Mouse (Mus musculus) adrenal gland, adult 8-10 months (tissue): Measurements from ENCODE around the gene B3gnt4. TPM values are rescaled to one million over a fixed set of nuclear protein-coding genes. Genes with fewer than 3 reads are reported as not detected.

Experiments used
- DNase-seq: peaks from one replicate; pipeline ENCODE4 v3.0.0; 2022
- microRNA-seq, 2 experiments: library from miRNA; unstranded; fragments of <30 nt; microRNA quantifications; one replicate each; pipeline ENCODE4 v1.2.0; 2022
- total RNA-seq, 4 experiments: library from RNA; stranded (reverse); gene quantifications; 2 replicates each; pipeline ENCODE4 v1.2.4; 2022

Gene B3gnt4
- total RNA-seq, 4 experiments from 2014 or later = 0.29 to 0.52 (median 0.40) TPM

DNA sequence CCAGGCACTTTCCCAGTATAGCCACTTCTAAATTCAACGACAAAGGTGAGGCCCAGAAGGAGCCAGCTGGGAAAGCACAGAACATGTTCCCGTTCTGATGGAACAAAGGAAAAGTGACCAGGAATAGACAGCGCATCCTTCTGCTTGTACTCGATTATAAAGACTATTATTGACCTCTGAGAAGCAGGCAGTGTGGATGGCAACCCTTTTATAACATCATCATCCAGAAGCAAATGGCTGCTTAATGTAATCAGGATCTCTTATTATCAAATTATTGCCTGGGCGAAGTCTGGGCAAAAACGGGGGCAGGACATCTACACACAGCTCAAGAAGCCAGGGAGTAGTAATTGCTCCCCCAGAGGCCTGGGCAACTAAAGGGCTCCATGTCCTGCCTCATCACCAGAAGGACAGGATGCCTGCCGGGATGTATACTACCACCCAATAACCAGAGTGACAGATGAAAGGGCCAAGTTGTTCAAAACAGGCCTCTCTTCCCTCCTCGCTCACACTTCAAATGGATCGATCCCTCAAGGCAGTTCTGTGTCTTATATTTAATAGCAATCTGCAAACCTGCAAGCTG is 15.7 kb downstream of the B3gnt4 start:
- DNase-seq = no peak

DNA sequence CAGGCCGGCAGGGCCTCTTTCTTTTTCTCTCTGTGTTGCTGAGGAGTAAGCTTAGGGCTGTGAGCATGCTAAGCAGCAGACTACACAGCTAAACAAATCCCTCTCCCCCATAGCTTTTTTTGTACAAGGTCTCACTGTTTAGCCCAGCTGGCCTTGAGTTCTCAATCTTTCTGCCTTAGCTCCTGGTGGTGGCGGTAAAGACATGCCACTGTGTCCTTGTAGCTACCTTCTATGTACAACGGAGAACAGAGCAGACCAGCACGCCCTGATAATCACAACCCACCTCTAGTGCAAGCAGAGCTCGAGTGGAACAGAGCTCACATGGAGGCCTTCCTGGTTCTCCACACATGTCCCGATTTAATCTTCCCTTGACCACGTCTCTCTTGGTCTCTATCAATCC is 18.4 kb downstream of the B3gnt4 start:
- no peak for DNase-seq

DNA sequence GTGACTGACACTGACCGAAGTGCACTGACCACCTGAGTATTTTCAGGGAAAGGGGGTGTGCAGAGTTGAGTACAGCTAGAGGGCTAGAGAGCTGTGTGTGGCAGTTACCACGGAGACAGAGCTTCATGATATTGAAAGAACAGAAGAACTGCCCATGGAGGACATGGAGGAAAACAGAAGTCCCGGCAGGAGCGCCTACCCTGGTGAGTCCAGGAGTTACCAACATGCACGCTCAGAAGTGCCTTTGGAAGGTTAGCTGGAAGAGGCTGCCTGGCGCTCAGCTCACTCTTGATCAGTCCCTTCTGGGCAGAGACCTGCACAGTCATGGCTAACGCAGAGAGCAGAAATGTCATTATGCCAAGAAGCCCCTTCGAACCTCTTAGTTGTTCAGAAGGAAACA is 19.8 kb downstream of the B3gnt4 start:
- no peak for DNase-seq

DNA sequence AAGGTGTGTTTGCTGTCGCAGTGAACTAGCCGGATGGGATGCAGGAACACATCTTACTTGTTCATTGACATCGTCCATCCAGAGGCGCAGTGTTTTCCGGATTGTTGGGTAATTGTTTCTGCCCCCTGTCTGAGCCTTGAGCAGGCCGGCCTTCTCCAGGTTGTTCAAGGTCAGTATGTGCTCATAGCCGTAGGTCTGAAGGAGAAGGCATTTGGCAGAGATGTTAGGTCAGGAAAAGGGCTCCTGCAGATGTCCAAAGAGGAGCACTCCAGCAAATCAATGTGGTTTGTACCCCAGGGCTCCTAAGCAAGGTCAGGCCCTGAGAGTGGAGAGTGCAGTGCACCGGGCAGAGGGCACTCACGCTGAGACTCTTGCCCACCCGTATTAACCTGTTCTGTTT is 23.5 kb downstream of the B3gnt4 start:
- peak; percentile 54 for DNase-seq

DNA sequence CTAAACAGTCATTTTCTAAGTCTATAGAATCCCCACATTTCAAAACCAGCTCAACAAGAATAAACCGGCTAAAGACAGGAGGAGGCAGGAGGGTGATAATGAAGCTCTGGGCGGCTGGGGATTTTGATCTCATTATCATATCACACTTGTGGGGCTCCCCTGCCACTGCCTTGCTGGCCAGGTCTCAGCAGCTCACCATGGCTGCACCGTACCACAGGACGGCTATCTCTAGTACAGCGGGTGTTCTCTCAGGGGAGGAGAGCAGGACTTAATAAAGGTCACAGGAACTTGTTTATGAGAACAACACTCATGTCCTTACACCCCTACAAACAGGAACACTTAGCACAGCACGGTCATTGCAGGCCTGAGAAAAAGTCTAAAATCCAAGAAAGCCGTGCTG is 45.4 kb downstream of the B3gnt4 start:
- DNase-seq = no peak

DNA sequence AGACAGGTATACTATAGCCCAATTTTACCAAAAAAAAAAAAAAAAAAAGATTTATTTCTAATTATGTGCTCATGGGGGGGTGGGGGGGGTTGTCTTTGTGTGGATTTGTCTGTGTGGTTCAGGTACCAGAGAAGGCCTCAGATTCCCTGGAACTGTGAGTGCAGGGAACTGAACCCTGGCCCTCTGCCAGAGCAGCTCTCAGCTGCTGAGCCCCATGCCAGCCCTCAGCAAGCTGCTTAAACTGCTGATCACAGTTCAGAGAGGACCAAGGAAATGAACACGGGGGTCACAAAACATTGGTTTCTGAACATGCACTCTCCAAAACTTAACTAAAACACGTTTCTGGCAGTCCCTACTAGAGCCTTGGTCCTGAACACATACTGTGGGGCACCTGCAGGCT is 46.2 kb downstream of the B3gnt4 start:
- no peak for DNase-seq

DNA sequence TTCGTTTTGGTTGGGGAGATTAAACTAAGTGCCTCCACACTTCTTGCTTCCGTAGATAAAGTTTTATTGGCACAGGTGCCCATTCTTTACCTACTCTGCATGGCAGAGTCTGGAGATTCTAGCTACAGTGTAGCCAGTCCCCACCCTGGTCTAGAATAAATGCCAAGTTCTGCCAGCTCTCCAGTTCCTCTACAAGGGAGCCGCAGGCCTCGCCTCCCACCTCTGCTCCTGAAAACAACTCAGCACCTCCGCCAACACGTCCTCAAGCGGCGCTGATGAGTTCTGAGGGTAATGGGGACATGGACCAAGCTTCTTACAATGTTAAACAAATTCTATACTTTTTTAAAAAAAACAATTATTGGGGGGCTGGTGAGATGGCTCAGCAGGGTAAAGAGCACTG is 49.3 kb downstream of the B3gnt4 start:
- DNase-seq = no peak

DNA sequence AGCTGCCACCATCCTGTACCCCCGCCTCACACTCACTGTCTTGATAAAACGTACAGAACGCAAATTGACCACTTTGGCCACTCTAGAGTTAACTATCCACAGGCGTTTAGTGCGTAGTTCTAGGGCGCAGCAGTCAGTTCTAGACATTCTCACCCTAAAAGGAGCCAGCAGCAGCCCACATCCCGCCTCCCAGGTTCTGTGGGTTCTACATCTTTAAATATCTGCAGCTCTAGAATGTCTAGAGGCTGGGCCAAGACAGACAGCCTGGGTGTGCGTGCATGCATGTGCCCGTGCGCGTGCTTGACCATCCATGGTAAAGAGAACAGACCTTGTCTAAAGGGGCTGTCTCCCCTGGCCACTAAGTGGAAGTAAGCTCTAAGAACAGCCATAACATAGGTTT is 50.9 kb downstream of the B3gnt4 start:
- DNase-seq = no peak

Small RNA genes lying within 50 kb of the gene (microRNA-seq; reads per million reads assigned to microRNA genes)
- 1.1 to 1.8 reads per million in 2 experiments for gene Mir7647

Other genes starting within 250 kb of the B3gnt4 start
- gene Bcl7a, start 166.6 kb upstream of the B3gnt4 start, total RNA-seq = 10 to 100 TPM in 3 of 4 experiments, 1 to 10 TPM in 1; 9.7 to 15.1 (median 13.2) TPM
- gene Mlxip, start 115.7 kb upstream of the B3gnt4 start, total RNA-seq = 10 to 100 TPM; 21.6 to 32.8 (median 27.1) TPM
- gene Lrrc43, start 21.2 kb upstream of the B3gnt4 start, total RNA-seq = not detected
- gene Il31, start 21.0 kb upstream of the B3gnt4 start, total RNA-seq = not detected
- gene Diablo, start 13.7 kb downstream of the B3gnt4 start, total RNA-seq = 10 to 100 TPM; 86.9 to 99.4 (median 88.5) TPM
- gene Gm49027, start 15.0 kb downstream of the B3gnt4 start, total RNA-seq = 10 to 100 TPM in 2 of 4 experiments, 1 to 10 TPM in 2; 5.9 to 22.1 (median 11.8) TPM
- gene Vps33a, start 62.6 kb downstream of the B3gnt4 start, total RNA-seq = 10 to 100 TPM; 53.7 to 68.7 (median 64.1) TPM
- 100 to 1,000 TPM in 2 of 4 experiments, 10 to 100 TPM in 2; 77.6 to 145 (median 103) TPM for gene Clip1, start 174.2 kb downstream of the B3gnt4 start, total RNA-seq
- gene Zcchc8, start 210.6 kb downstream of the B3gnt4 start, total RNA-seq = 10 to 100 TPM; 42.1 to 54.0 (median 45.7) TPM
- gene Rsrc2, start 239.0 kb downstream of the B3gnt4 start, total RNA-seq = 10 to 100 TPM; 55.2 to 92.9 (median 73.7) TPM
- gene Kntc1, start 239.3 kb downstream of the B3gnt4 start, total RNA-seq = 1 to 10 TPM in 2 of 4 experiments, under 1 TPM in 2; 0.43 to 1.9 (median 1.3) TPM